ENCODE assay signal across 34 mouse cellular contexts in genomic region chr11:94661344-94661743, GRCm38 (mm10). TPM values are rescaled to one million over a fixed set of nuclear protein-coding genes. Genes with fewer than 3 reads are reported as not detected.
DNase-seq lines count a peak whose midpoint lies in the region; ATAC-seq and TF ChIP-seq lines count a peak whose summit lies in the region.
"Had no signal": no experiment of that assay in that cellular context is flagged by ENCODE, and none has a peak within 500 bp of the region (broad histone marks: within the 10 kb centered on the region; RNA-seq: fewer than 3 reads in every experiment).

No protein-coding gene starts in this region.

- no peak for TF ChIP-seq POLR2A in kidney, adult 2 months (IDR thresholded peaks at IDR 0.05; ENCODE audit: low read depth, low read length)

- no peaks in the 10 kb centered on the region for H3K9me3 ChIP-seq in kidney, embryonic 16.5 days (ENCODE audit: low read length)
- H3K9me3 ChIP-seq in neural tube, embryonic 15.5 days (replicated peaks), result no peaks in the 10 kb centered on the region
- H3K9me3 ChIP-seq: forebrain, embryonic 13.5 days; G1E; heart, embryonic 12.5 days; limb, embryonic 10.5 days; limb, embryonic 15.5 days; megakaryocyte, embryonic 14.5 days; midbrain, embryonic 12.5 days; neural tube, embryonic 13.5 days; stomach, embryonic 15.5 days had no signal

- TF ChIP-seq CTCF in kidney, adult 2 months (conservative IDR thresholded peaks at IDR 0.05; ENCODE audit: insufficient read depth, insufficient read length, low read depth, low read length), result no peak

- no peak overlapping the region for H3K4me3 ChIP-seq in kidney, adult 2 months (ENCODE audit: insufficient read depth, low read depth, low read length)
- no peak overlapping the region for H3K4me3 ChIP-seq in kidney, embryonic 16.5 days (ENCODE audit: low read length)
- no peak overlapping the region for H3K4me3 ChIP-seq in neural tube, embryonic 15.5 days (replicated peaks)
- H3K4me3 ChIP-seq: forebrain, embryonic 13.5 days; heart, embryonic 12.5 days; limb, embryonic 10.5 days; limb, embryonic 15.5 days; megakaryocyte, embryonic 14.5 days; midbrain, embryonic 12.5 days; myocyte; neural tube, embryonic 13.5 days; stomach, embryonic 15.5 days had no signal

- 75% methylated on average over 1 of the region's 1 CpGs for WGBS in kidney, adult 2 months
- WGBS in kidney, embryonic 16.5 days, result 63% methylated on average over 1 of the region's 1 CpGs
- 69% methylated on average over 1 of the region's 1 CpGs for WGBS in neural tube, embryonic 15.5 days

- peak; percentile 87 for DNase-seq in heart, adult 11 months
- DNase-seq in heart, adult 8-10 months (ENCODE audit: low spot score), result no peak
- DNase-seq in kidney, adult 2 months, result peak; percentile 31
- no peak for DNase-seq in neural tube, embryonic 10.5 days (ENCODE audit: extremely low spot score, low spot score)
- DNase-seq in cerebellum, adult 11-12 months, result no peak
- DNase-seq in thymus, postnatal 25 days, result no peak
- DNase-seq: adrenal gland, adult 8-10 months; cerebellum, adult 9-10 months; cerebellum, postnatal 36 days; gastrocnemius, postnatal 10 days; heart, postnatal 4 days; layer of hippocampus, postnatal 36 days; right cerebral cortex, postnatal 25 days; thymus, postnatal 14 days had no signal

- H3K27ac ChIP-seq in kidney, adult 2 months (ENCODE audit: insufficient read depth, low read depth, low read length), result no peak overlapping the region
- H3K27ac ChIP-seq in kidney, embryonic 16.5 days (ENCODE audit: low read length), result no peak overlapping the region
- 0 out of 2 replicates have a peak overlapping the region, but pooled peaks have one; percentile 9 for H3K27ac ChIP-seq in neural tube, embryonic 15.5 days (replicated peaks)
- H3K27ac ChIP-seq: forebrain, embryonic 13.5 days; kidney, postnatal 0 days; limb, embryonic 10.5 days; limb, embryonic 15.5 days; liver, embryonic 14.5 days; midbrain, embryonic 12.5 days; neural tube, embryonic 13.5 days; stomach, embryonic 15.5 days had no signal

- H3K36me3 ChIP-seq in kidney, adult 2 months (ENCODE audit: control insufficient read depth, insufficient read depth, low read length), result no peaks in the 10 kb centered on the region
- peaks cover 61% of the 10 kb centered on the region for H3K36me3 ChIP-seq in kidney, embryonic 16.5 days (ENCODE audit: insufficient read depth, low read length)
- H3K36me3 ChIP-seq in neural tube, embryonic 15.5 days, result peaks cover 78% of the 10 kb centered on the region

- H3K4me1 ChIP-seq in kidney, adult 2 months (ENCODE audit: control insufficient read depth, insufficient read depth, low read length), result no peaks in the 10 kb centered on the region; the same call in none of the 2 replicates
- H3K4me1 ChIP-seq in kidney, embryonic 16.5 days (ENCODE audit: insufficient read depth, low read length), result no peaks in the 10 kb centered on the region
- H3K4me1 ChIP-seq in neural tube, embryonic 15.5 days, result no peaks in the 10 kb centered on the region
- H3K4me1 ChIP-seq: forebrain, embryonic 13.5 days; heart, embryonic 12.5 days; limb, embryonic 10.5 days; limb, embryonic 15.5 days; midbrain, embryonic 12.5 days; neural tube, embryonic 13.5 days; stomach, embryonic 15.5 days had no signal

- H3K9ac ChIP-seq in kidney, embryonic 16.5 days (replicated peaks; ENCODE audit: low read length), result no peak overlapping the region
- H3K9ac ChIP-seq in neural tube, embryonic 15.5 days (replicated peaks), result no peak overlapping the region
- H3K9ac ChIP-seq: forebrain, embryonic 13.5 days; heart, embryonic 12.5 days; limb, embryonic 15.5 days; liver, embryonic 14.5 days; midbrain, embryonic 12.5 days; neural tube, embryonic 13.5 days; stomach, embryonic 15.5 days had no signal

- H3K27me3 ChIP-seq in kidney, adult 2 months (replicated peaks; ENCODE audit: control insufficient read depth, insufficient read depth, low read length), result no peaks in the 10 kb centered on the region
- H3K27me3 ChIP-seq in kidney, embryonic 16.5 days (ENCODE audit: insufficient read depth, low read length), result no peaks in the 10 kb centered on the region
- H3K27me3 ChIP-seq in neural tube, embryonic 15.5 days (replicated peaks), result no peaks in the 10 kb centered on the region
- H3K27me3 ChIP-seq: forebrain, embryonic 13.5 days; heart, embryonic 12.5 days; limb, embryonic 15.5 days; megakaryocyte, embryonic 14.5 days; midbrain, embryonic 12.5 days; neural tube, embryonic 13.5 days; stomach, embryonic 15.5 days had no signal

- no peak overlapping the region for H3K4me2 ChIP-seq in kidney, embryonic 16.5 days (replicated peaks; ENCODE audit: low read depth, low read length)
- H3K4me2 ChIP-seq in neural tube, embryonic 15.5 days, result no peak overlapping the region
- H3K4me2 ChIP-seq: forebrain, embryonic 13.5 days; heart, embryonic 12.5 days; limb, embryonic 15.5 days; midbrain, embryonic 12.5 days; neural tube, embryonic 13.5 days; stomach, embryonic 15.5 days had no signal

- ATAC-seq in kidney, embryonic 16.5 days (ENCODE audit: low FRiP score, low TSS enrichment), result no peak
- ATAC-seq in neural tube, embryonic 15.5 days (ENCODE audit: low FRiP score), result no peak
- ATAC-seq: forebrain, embryonic 13.5 days; hindbrain, embryonic 16.5 days had no signal

RNA-seq across cellular contexts. Expression of gene Eme1, which starts 7.6 kb away (rescaled TPM):
- under 1 TPM in 1 of 4 experiments, not detected in 3; 0.44 TPM for total RNA-seq in heart, adult 8-10 months (2022)
- polyA plus RNA-seq in kidney, adult 2 months (2012; rRNA removed), result 0.13 and 0.22 TPM in 2 replicates
- polyA plus RNA-seq in kidney, embryonic 16.5 days (2015; fragmentation: Nextera tagmentation; extraction: Ambion mirVana), result 27.8 and 28.4 TPM in 2 replicates
- 2.3 and 5.3 TPM in 2 replicates for polyA plus RNA-seq in neural tube, embryonic 15.5 days (2015; fragmentation: Nextera tagmentation; extraction: Ambion mirVana)
- total RNA-seq: layer of hippocampus, postnatal 36 days had no signal

RNA-seq across cellular contexts. Expression of gene Mrpl27, which starts 7.8 kb away (rescaled TPM):
- 10 to 100 TPM; 59.3 to 66.6 (median 63.0) TPM for total RNA-seq in heart, adult 8-10 months (2022)
- 92.0 and 121 TPM in 2 replicates for polyA plus RNA-seq in kidney, adult 2 months (2012; rRNA removed)
- polyA plus RNA-seq in kidney, embryonic 16.5 days (2015; fragmentation: Nextera tagmentation; extraction: Ambion mirVana), result 141 and 148 TPM in 2 replicates
- polyA plus RNA-seq in neural tube, embryonic 15.5 days (2015; fragmentation: Nextera tagmentation; extraction: Ambion mirVana), result 146 and 154 TPM in 2 replicates

RNA-seq across cellular contexts. Expression of gene Xylt2, which starts 16.0 kb away (rescaled TPM):
- 10 to 100 TPM in 1 of 4 experiments, 1 to 10 TPM in 3; 5.4 to 10.1 (median 7.3) TPM for total RNA-seq in heart, adult 8-10 months (2022)
- polyA plus RNA-seq in kidney, adult 2 months (2012; rRNA removed), result 21.3 and 26.6 TPM in 2 replicates
- polyA plus RNA-seq in kidney, embryonic 16.5 days (2015; fragmentation: Nextera tagmentation; extraction: Ambion mirVana), result 20.2 and 22.9 TPM in 2 replicates
- polyA plus RNA-seq in neural tube, embryonic 15.5 days (2015; fragmentation: Nextera tagmentation; extraction: Ambion mirVana), result 15.4 and 16.8 TPM in 2 replicates

RNA-seq across cellular contexts. Expression of gene Lrrc59, which starts 31.8 kb away (rescaled TPM):
- 10 to 100 TPM; 25.5 to 31.1 (median 28.2) TPM for total RNA-seq in heart, adult 8-10 months (2022)
- 43.4 and 43.6 TPM in 2 replicates for polyA plus RNA-seq in kidney, adult 2 months (2012; rRNA removed)
- 211 and 218 TPM in 2 replicates for polyA plus RNA-seq in kidney, embryonic 16.5 days (2015; fragmentation: Nextera tagmentation; extraction: Ambion mirVana)
- 148 and 163 TPM in 2 replicates for polyA plus RNA-seq in neural tube, embryonic 15.5 days (2015; fragmentation: Nextera tagmentation; extraction: Ambion mirVana)

RNA-seq across cellular contexts. Expression of gene Gm11541, which starts 43.0 kb away (rescaled TPM):
- total RNA-seq in heart, adult 8-10 months (2022), result not detected
- not detected in 2 replicates for polyA plus RNA-seq in kidney, adult 2 months (2012; rRNA removed)
- polyA plus RNA-seq in kidney, embryonic 16.5 days (2015; fragmentation: Nextera tagmentation; extraction: Ambion mirVana), result 0.91 and 1.2 TPM in 2 replicates
- 0.24 TPM in 1 of 2 replicates, not detected in the other for polyA plus RNA-seq in neural tube, embryonic 15.5 days (2015; fragmentation: Nextera tagmentation; extraction: Ambion mirVana)
- total RNA-seq: adrenal gland, adult 8-10 months; gastrocnemius, postnatal 10 days; heart, postnatal 4 days; layer of hippocampus, postnatal 36 days; left cerebral cortex, postnatal 10 days had no signal
- polyA plus RNA-seq: C2C12; forebrain, embryonic 13.5 days; G1E; gonadal fat pad, adult 2 months; heart, embryonic 12.5 days; large intestine, adult 2 months; limb, embryonic 10.5 days; liver, embryonic 14.5 days; midbrain, embryonic 12.5 days; midbrain, postnatal 0 days; myocyte had no signal

Comparison
In these comparisons a context has a peak if more than half of its experiments do, and no peak if none do; other contexts are left out.
1. DNase-seq: peak in heart, adult 11 months (single experiment) and kidney, adult 2 months (single experiment); none in heart, adult 8-10 months (single experiment), neural tube, embryonic 10.5 days (single experiment), cerebellum, adult 11-12 months (single experiment) and thymus, postnatal 25 days (single experiment).